Mouse (Mus musculus): Measurements from ENCODE around the gene Sox15.

Gene Sox15

GRCm38 (mm10) chr11:69635471-69635870 lies 19.6 kb upstream of the Sox15 start:
- no peak for DNase-seq (ENCODE audit: low spot score)

GRCm38 (mm10) chr11:69645860-69646259 lies 9.3 kb upstream of the Sox15 start:
- DNase-seq (ENCODE audit: low spot score): no peak

GRCm38 (mm10) chr11:69653399-69653798 lies 1.7 kb upstream of the Sox15 start:
- no peak for DNase-seq (ENCODE audit: low spot score)

GRCm38 (mm10) chr11:69654760-69655159 lies 354 bp upstream of the Sox15 start:
- DNase-seq (ENCODE audit: low spot score): no peak

- no peak for DNase-seq (ENCODE audit: low spot score)
Observed at GRCm38 (mm10) chr11:69656065-69656455, 946 bp downstream of the Sox15 start.

- no peak for DNase-seq (ENCODE audit: low spot score)
Observed at GRCm38 (mm10) chr11:69656617-69657461, 1.7 kb downstream of the Sox15 start.

GRCm38 (mm10) chr11:69657462-69657881 lies 2.4 kb downstream of the Sox15 start:
- no peak for DNase-seq (ENCODE audit: low spot score)

GRCm38 (mm10) chr11:69661221-69661881 lies 6.2 kb downstream of the Sox15 start:
- DNase-seq (ENCODE audit: low spot score): no peak

GRCm38 (mm10) chr11:69662213-69662966 lies 7.3 kb downstream of the Sox15 start, which contains the start of gene Mpdu1:
Mpdu1 (minus strand) TSS chr11:69662642.
- DNase-seq (ENCODE audit: low spot score): peak; percentile 77

GRCm38 (mm10) chr11:69662967-69663671 lies 8.0 kb downstream of the Sox15 start:
- DNase-seq (ENCODE audit: low spot score): no peak

- DNase-seq (ENCODE audit: low spot score): no peak
Observed at GRCm38 (mm10) chr11:69663795-69664194, 8.7 kb downstream of the Sox15 start.

- DNase-seq (ENCODE audit: low spot score): no peak
Observed at GRCm38 (mm10) chr11:69664841-69665240, 9.7 kb downstream of the Sox15 start.

GRCm38 (mm10) chr11:69665457-69665960 lies 10.4 kb downstream of the Sox15 start:
- DNase-seq (ENCODE audit: low spot score): no peak

- DNase-seq (ENCODE audit: low spot score): no peak
Observed at GRCm38 (mm10) chr11:69665961-69666664, 11.0 kb downstream of the Sox15 start, which contains the start of gene Cd68. Cd68 (minus strand) TSS chr11:69666153.

- DNase-seq (ENCODE audit: low spot score): no peak
Observed at GRCm38 (mm10) chr11:69666665-69667005, 11.5 kb downstream of the Sox15 start.

- DNase-seq (ENCODE audit: low spot score): peak; percentile 83
Observed at GRCm38 (mm10) chr11:69670786-69671725, 15.9 kb downstream of the Sox15 start.

- no peak for DNase-seq (ENCODE audit: low spot score)
Observed at GRCm38 (mm10) chr11:69671726-69672124, 16.6 kb downstream of the Sox15 start.

GRCm38 (mm10) chr11:69672211-69672706 lies 17.1 kb downstream of the Sox15 start, which contains the start of gene Eif4a1:
Eif4a1 (minus strand) TSS chr11:69672423.
- DNase-seq (ENCODE audit: low spot score): peak; percentile 99

GRCm38 (mm10) chr11:69679144-69679543 lies 24.0 kb downstream of the Sox15 start:
- no peak for DNase-seq (ENCODE audit: low spot score)

Measured in urinary bladder, postnatal 10 days (tissue).